Mouse (Mus musculus) splenic B cell, adult 2 months (primary cell): Measurements from ENCODE around the gene Ephb1.

Experiments used
- DNase-seq: peaks from one replicate; pipeline ENCODE4 v3.0.0-alpha.2; 2011; ENCODE audit warnings: low read depth, low spot score
- H3K27me3 ChIP-seq: 2 replicates; pipeline ENCODE4 v1.6.1; 2012; ENCODE audit warnings: mild to moderate bottlenecking, low read length, moderate library complexity, mixed read lengths; ENCODE audit not compliant: control insufficient read depth, poor library complexity, insufficient read depth, severe bottlenecking
- H3K36me3 ChIP-seq: 2 replicates; pipeline ENCODE4 v1.6.1; 2012; ENCODE audit warnings: mild to moderate bottlenecking, low read length, moderate library complexity, mixed read lengths; ENCODE audit not compliant: control insufficient read depth, poor library complexity, insufficient read depth, severe bottlenecking

The Ephb1 gene

GRCm38 (mm10) chr9:102344086-102344930, 10.2 kb downstream of the Ephb1 start:
- H3K36me3 ChIP-seq, result no peaks in the 10 kb centered on the region
- no peak for DNase-seq
- no peaks in the 10 kb centered on the region for H3K27me3 ChIP-seq

GRCm38 (mm10) chr9:102343061-102343460, 11.4 kb downstream of the Ephb1 start:
- Histone ChIP-seq H3K27me3 (no peaks in the 10 kb centered on the region), H3K36me3 (no peaks in the 10 kb centered on the region)
- DNase-seq, result no peak

- no peaks in the 10 kb centered on the region for H3K36me3 ChIP-seq
- no peaks in the 10 kb centered on the region for H3K27me3 ChIP-seq
- no peak for DNase-seq
Observed at GRCm38 (mm10) chr9:102342026-102342425, 12.5 kb downstream of the Ephb1 start.

GRCm38 (mm10) chr9:102340768-102341167, 13.7 kb downstream of the Ephb1 start:
- DNase-seq, result no peak
- Histone ChIP-seq H3K36me3 (no peaks in the 10 kb centered on the region), H3K27me3 (no peaks in the 10 kb centered on the region)

- no peak for DNase-seq
- no peaks in the 10 kb centered on the region for H3K36me3 ChIP-seq
- no peaks in the 10 kb centered on the region; the same call in 1 of the 2 replicates for H3K27me3 ChIP-seq
Observed at GRCm38 (mm10) chr9:102335571-102336282, 18.8 kb downstream of the Ephb1 start.

- Histone ChIP-seq H3K36me3 (no peaks in the 10 kb centered on the region), H3K27me3 (no peaks in the 10 kb centered on the region; the same call in 1 of the 2 replicates)
- no peak for DNase-seq
Observed at GRCm38 (mm10) chr9:102330266-102331060, 24.0 kb downstream of the Ephb1 start.

- Histone ChIP-seq H3K36me3 (no peaks in the 10 kb centered on the region), H3K27me3 (no peaks in the 10 kb centered on the region; the same call in 1 of the 2 replicates)
- DNase-seq, result no peak
Observed at GRCm38 (mm10) chr9:102327625-102328150, 26.8 kb downstream of the Ephb1 start.

GRCm38 (mm10) chr9:102315436-102315835, 39.1 kb downstream of the Ephb1 start:
- Histone ChIP-seq H3K27me3 (no peaks in the 10 kb centered on the region), H3K36me3 (no peaks in the 10 kb centered on the region)
- no peak for DNase-seq

- no peaks in the 10 kb centered on the region for H3K36me3 ChIP-seq
- DNase-seq, result no peak
- no peaks in the 10 kb centered on the region for H3K27me3 ChIP-seq
Observed at GRCm38 (mm10) chr9:102314795-102315194, 39.7 kb downstream of the Ephb1 start.

GRCm38 (mm10) chr9:102310431-102310830, 44.1 kb downstream of the Ephb1 start:
- Histone ChIP-seq H3K27me3 (no peaks in the 10 kb centered on the region), H3K36me3 (no peaks in the 10 kb centered on the region)
- DNase-seq, result no peak

- DNase-seq, result no peak
- no peaks in the 10 kb centered on the region for H3K27me3 ChIP-seq
- H3K36me3 ChIP-seq, result no peaks in the 10 kb centered on the region
Observed at GRCm38 (mm10) chr9:102309278-102309677, 45.2 kb downstream of the Ephb1 start.

GRCm38 (mm10) chr9:102307656-102308055, 46.8 kb downstream of the Ephb1 start:
- Histone ChIP-seq H3K36me3 (no peaks in the 10 kb centered on the region), H3K27me3 (no peaks in the 10 kb centered on the region)
- no peak for DNase-seq

- Histone ChIP-seq H3K27me3 (no peaks in the 10 kb centered on the region; the same call in 1 of the 2 replicates), H3K36me3 (no peaks in the 10 kb centered on the region)
- DNase-seq, result no peak
Observed at GRCm38 (mm10) chr9:102306645-102307415, 47.7 kb downstream of the Ephb1 start.
